Mouse (Mus musculus) ES-E14 (cell line): ENCODE measurements at regions not wholly inside any gene's neighbourhood (a gene's known extent, or its start where the extent isn't known, plus 50 kb on each side); places are given as distances from the start of the nearest gene placed in this dataset.

Source experiments
- CHD2 ChIP-seq: IDR thresholded peaks from 2 replicates; pipeline ENCODE4 v1.6.1; 2014; ENCODE audit warnings: mild to moderate bottlenecking, low read depth, low read length, inconsistent platforms
- ZC3H11A ChIP-seq: IDR thresholded peaks from 2 replicates; pipeline ENCODE4 v1.6.1; 2012; ENCODE audit warnings: low read depth, mild to moderate bottlenecking, inconsistent platforms, low read length, borderline replicate concordance

DNA sequence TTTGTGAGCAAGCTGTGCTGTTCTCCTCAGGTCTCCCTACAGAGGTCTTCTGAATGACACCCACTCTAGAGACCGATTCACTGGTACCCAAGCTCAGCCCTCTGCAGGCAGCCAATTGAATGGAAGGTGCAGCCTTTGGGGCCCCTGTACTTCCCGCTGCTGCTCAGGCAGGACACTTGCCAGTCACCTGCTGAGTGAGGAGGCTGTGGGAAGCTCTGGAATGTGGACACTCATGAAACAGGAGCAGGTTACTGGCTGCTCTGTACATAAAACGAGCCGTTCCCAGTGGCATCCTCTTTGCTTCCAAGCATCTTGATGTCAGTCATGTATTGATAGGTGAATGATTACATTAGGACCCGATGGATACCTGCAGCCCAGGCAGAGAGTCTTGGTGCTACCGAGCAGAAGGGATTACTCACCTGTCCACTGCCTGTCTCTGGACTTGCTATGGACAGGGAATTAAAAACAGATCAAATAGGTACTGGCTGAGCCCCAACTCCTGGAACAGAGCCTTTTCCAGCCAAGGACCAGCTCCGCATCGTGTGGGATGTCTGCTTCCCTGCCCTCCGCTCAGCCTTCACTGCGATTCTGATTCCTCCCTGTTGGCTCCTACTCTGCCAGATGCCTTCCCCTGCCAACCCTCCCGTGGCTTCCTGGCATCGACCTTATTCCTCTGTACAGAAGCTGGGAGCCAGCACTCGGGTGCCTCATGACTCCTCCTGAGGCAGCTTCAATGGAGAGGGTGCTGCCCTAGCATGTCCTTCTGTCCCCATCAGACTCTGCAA is 593.2 kb downstream of the Tbc1d22a start:
- TF ChIP-seq CHD2, result no peak
- TF ChIP-seq ZC3H11A, result no peak
